ENCODE assay signal across 10 mouse cellular contexts in genomic region chr16:22164446-22164845, GRCm38 (mm10). TPM values are rescaled to one million over a fixed set of nuclear protein-coding genes. Genes with fewer than 3 reads are reported as not detected.
DNase-seq lines count a peak whose midpoint lies in the region; ATAC-seq and TF ChIP-seq lines count a peak whose summit lies in the region.
"Had no signal": no experiment of that assay in that cellular context is flagged by ENCODE, and none has a peak within 500 bp of the region (broad histone marks: within the 10 kb centered on the region; RNA-seq: fewer than 3 reads in every experiment).

No protein-coding gene starts in this region.

- H3K9ac ChIP-seq in forebrain, embryonic 11.5 days (ENCODE audit: low read length) = 0 out of 2 replicates have a peak overlapping the region, but pooled peaks have one; percentile 99
- H3K9ac ChIP-seq in forebrain, postnatal 0 days = no peak overlapping the region
- peak overlapping the region; percentile 93; the same call in 1 of the 2 replicates for H3K9ac ChIP-seq in kidney, postnatal 0 days (ENCODE audit: low read depth, low read length)
- no peak overlapping the region for H3K9ac ChIP-seq in embryonic facial prominence, embryonic 13.5 days

- H3K27ac ChIP-seq in forebrain, embryonic 11.5 days (ENCODE audit: low read depth, low read length) = no peak overlapping the region
- no peak overlapping the region for H3K27ac ChIP-seq in forebrain, postnatal 0 days (ENCODE audit: low read depth, low read length)
- no peak overlapping the region for H3K27ac ChIP-seq in kidney, postnatal 0 days
- no peak overlapping the region for H3K27ac ChIP-seq in embryonic facial prominence, embryonic 13.5 days
- H3K27ac ChIP-seq in limb, embryonic 10.5 days = no peak overlapping the region

- H3K9me3 ChIP-seq in forebrain, embryonic 11.5 days (ENCODE audit: control insufficient read depth, low read length) = no peaks in the 10 kb centered on the region
- H3K9me3 ChIP-seq in forebrain, postnatal 0 days (ENCODE audit: low read length) = no peaks in the 10 kb centered on the region
- no peaks in the 10 kb centered on the region for H3K9me3 ChIP-seq in kidney, postnatal 0 days (replicated peaks; ENCODE audit: low read length)
- no peaks in the 10 kb centered on the region for H3K9me3 ChIP-seq in embryonic facial prominence, embryonic 13.5 days
- H3K9me3 ChIP-seq in limb, embryonic 10.5 days (replicated peaks) = no peaks in the 10 kb centered on the region

- H3K4me3 ChIP-seq in forebrain, embryonic 11.5 days (ENCODE audit: low read depth, low read length) = 0 out of 2 replicates have a peak overlapping the region, but pooled peaks have one; percentile 97
- H3K4me3 ChIP-seq in forebrain, postnatal 0 days (ENCODE audit: low read depth, low read length) = no peak overlapping the region
- no peak overlapping the region for H3K4me3 ChIP-seq in kidney, postnatal 0 days (replicated peaks; ENCODE audit: low read depth, low read length)
- no peak overlapping the region; the same call in 1 of the 2 replicates for H3K4me3 ChIP-seq in embryonic facial prominence, embryonic 13.5 days
- H3K4me3 ChIP-seq in limb, embryonic 10.5 days = peak overlapping the region; percentile 88

- WGBS in forebrain, embryonic 11.5 days = 50% methylated on average over 8 of the region's 8 CpGs
- WGBS in forebrain, postnatal 0 days = 31% methylated on average over 8 of the region's 8 CpGs
- 54% methylated on average over 8 of the region's 8 CpGs for WGBS in kidney, postnatal 0 days
- WGBS in embryonic facial prominence, embryonic 13.5 days = 58% methylated on average over 8 of the region's 8 CpGs
- 51% methylated on average over 8 of the region's 8 CpGs for WGBS in limb, embryonic 10.5 days

- TF ChIP-seq CTCF in forebrain, postnatal 0 days (IDR thresholded peaks at IDR 0.05; ENCODE audit: low read depth) = no peak
- TF ChIP-seq CTCF in kidney, postnatal 0 days (IDR thresholded peaks at IDR 0.05; ENCODE audit: low read depth) = no peak

- peaks cover 2% of the 10 kb centered on the region; the same call in 1 of the 2 replicates for H3K4me1 ChIP-seq in forebrain, embryonic 11.5 days (replicated peaks; ENCODE audit: control insufficient read depth, insufficient read depth, low read length)
- no peaks in the 10 kb centered on the region; the same call in 1 of the 2 replicates for H3K4me1 ChIP-seq in forebrain, postnatal 0 days (ENCODE audit: insufficient read depth)
- no peaks in the 10 kb centered on the region for H3K4me1 ChIP-seq in kidney, postnatal 0 days (replicated peaks; ENCODE audit: insufficient read depth, low read length)
- peaks cover 16% of the 10 kb centered on the region; the same call in 1 of the 2 replicates for H3K4me1 ChIP-seq in embryonic facial prominence, embryonic 13.5 days
- H3K4me1 ChIP-seq in limb, embryonic 10.5 days = peaks cover 22% of the 10 kb centered on the region

- no peaks in the 10 kb centered on the region for H3K36me3 ChIP-seq in forebrain, embryonic 11.5 days (ENCODE audit: control insufficient read depth, insufficient read depth, low read length)
- no peaks in the 10 kb centered on the region for H3K36me3 ChIP-seq in forebrain, postnatal 0 days (ENCODE audit: insufficient read depth)
- H3K36me3 ChIP-seq in kidney, postnatal 0 days (ENCODE audit: insufficient read depth, low read length) = no peaks in the 10 kb centered on the region
- H3K36me3 ChIP-seq in embryonic facial prominence, embryonic 13.5 days = no peaks in the 10 kb centered on the region
- peaks cover 9% of the 10 kb centered on the region; the same call in 1 of the 2 replicates for H3K36me3 ChIP-seq in limb, embryonic 10.5 days

- ATAC-seq in forebrain, embryonic 11.5 days (replicated peaks; ENCODE audit: low FRiP score) = no peak
- ATAC-seq in forebrain, postnatal 0 days = no peak
- no peak for ATAC-seq in kidney, postnatal 0 days (replicated peaks; ENCODE audit: low FRiP score, low read depth)
- ATAC-seq in embryonic facial prominence, embryonic 13.5 days (ENCODE audit: insufficient number of reproducible peaks, insufficient read depth, low FRiP score, low TSS enrichment, low read depth) = no peak

- peak; percentile 35 for DNase-seq in forebrain, embryonic 11.5 days (ENCODE audit: low spot score)
- DNase-seq in forebrain, postnatal 0 days = no peak
- DNase-seq in kidney, postnatal 0 days (ENCODE audit: low spot score) = no peak
- DNase-seq in kidney, adult 8-10 months = no peak
- no peak for DNase-seq in limb, embryonic 10.5 days (ENCODE audit: low spot score)
- no peak for DNase-seq in frontal cortex, postnatal 36 days (ENCODE audit: low spot score in 2 of 2)
- DNase-seq in left cerebral cortex, adult 18-20 months (ENCODE audit: low spot score in 2 of 2) = no peak
- DNase-seq: kidney, adult 11 months; spleen, adult 18-20 months had no signal

- H3K4me2 ChIP-seq in forebrain, embryonic 11.5 days (ENCODE audit: low read depth, low read length, severe bottlenecking) = peak overlapping the region; percentile 15; the same call in 1 of the 2 replicates
- H3K4me2 ChIP-seq in forebrain, postnatal 0 days (ENCODE audit: low read depth) = no peak overlapping the region; the same call in 1 of the 2 replicates
- H3K4me2 ChIP-seq in kidney, postnatal 0 days (ENCODE audit: low read length) = peak overlapping the region; percentile 83; the same call in 1 of the 2 replicates
- peak overlapping the region; percentile 75 for H3K4me2 ChIP-seq in embryonic facial prominence, embryonic 13.5 days

- no peaks in the 10 kb centered on the region for H3K27me3 ChIP-seq in forebrain, embryonic 11.5 days (ENCODE audit: control insufficient read depth, insufficient read depth, low read length)
- H3K27me3 ChIP-seq in forebrain, postnatal 0 days (ENCODE audit: insufficient read depth, low read length) = no peaks in the 10 kb centered on the region
- no peaks in the 10 kb centered on the region for H3K27me3 ChIP-seq in kidney, postnatal 0 days (ENCODE audit: insufficient read depth, low read length)
- H3K27me3 ChIP-seq in embryonic facial prominence, embryonic 13.5 days = no peaks in the 10 kb centered on the region
- no peaks in the 10 kb centered on the region for H3K27me3 ChIP-seq in limb, embryonic 10.5 days (ENCODE audit: low read depth, poor library complexity, severe bottlenecking)

RNA-seq across cellular contexts. Expression of gene Igf2bp2, which starts 1.3 kb away (rescaled TPM):
- 155 and 169 TPM in 2 replicates for polyA plus RNA-seq in forebrain, embryonic 11.5 days (2014; fragmentation: Nextera tagmentation; extraction: Ambion mirVana)
- 11.2 and 12.2 TPM in 2 replicates for total RNA-seq in forebrain, postnatal 0 days (2014; rRNA removed)
- polyA plus RNA-seq in forebrain, postnatal 0 days (2015; fragmentation: Nextera tagmentation; extraction: Ambion mirVana) = 4.7 and 5.6 TPM in 2 replicates
- polyA plus RNA-seq in kidney, postnatal 0 days (2015; fragmentation: Nextera tagmentation; extraction: Ambion mirVana) = 34.8 and 35.0 TPM in 2 replicates
- 99.5 and 111 TPM in 2 replicates for polyA plus RNA-seq in embryonic facial prominence, embryonic 13.5 days (2015; fragmentation: Nextera tagmentation; extraction: Ambion mirVana)
- polyA plus RNA-seq in limb, embryonic 10.5 days (2016; fragmentation: Nextera tagmentation; extraction: Ambion mirVana) = 203 and 204 TPM in 2 replicates
- total RNA-seq in left cerebral cortex, adult 18-20 months (2021) = under 1 TPM; 0.68 to 1.00 TPM

Comparison
In these comparisons a context has a peak if more than half of its experiments do, and no peak if none do; other contexts are left out.
1. H3K4me3 ChIP-seq: peak in forebrain, embryonic 11.5 days (single experiment) and limb, embryonic 10.5 days (single experiment); none in forebrain, postnatal 0 days (single experiment), kidney, postnatal 0 days (single experiment) and embryonic facial prominence, embryonic 13.5 days (single experiment).
2. H3K9ac ChIP-seq: peak in forebrain, embryonic 11.5 days (single experiment) and kidney, postnatal 0 days (single experiment); none in forebrain, postnatal 0 days (single experiment) and embryonic facial prominence, embryonic 13.5 days (single experiment).